Mouse (Mus musculus) E14TG2a.4 (cell line): ENCODE results near the gene Shc1.
"Not testable (repeated sequence)": the region's sequence is repeated elsewhere in the genome, so short reads cannot be mapped to it uniquely, and the experiment has no call there.

Source experiments
- H3K27me3 ChIP-seq: 2 replicates; pipeline ENCODE4 v1.6.1; 2014; ENCODE audit warnings: low read length, control low read depth; ENCODE audit not compliant: insufficient read depth
- H3K36me3 ChIP-seq: 2 replicates; pipeline ENCODE4 v1.6.1; 2014; ENCODE audit warnings: low read length, control low read depth; ENCODE audit not compliant: insufficient read depth
- H3K4me1 ChIP-seq: replicated peaks from 2 replicates; pipeline ENCODE4 v1.6.1; 2014; ENCODE audit warnings: low read depth, low read length, control low read depth
- H3K4me3 ChIP-seq: replicated peaks from 2 replicates; pipeline ENCODE4 v1.5.1; 2014; ENCODE audit warnings: mild to moderate bottlenecking, low read length
- H3K9me3 ChIP-seq: 2 replicates; pipeline ENCODE4 v1.6.1; 2014; ENCODE audit warnings: low read length, control low read depth
- CTCF ChIP-seq: conservative IDR thresholded peaks from 2 replicates; pipeline ENCODE4 v1.5.1; 2014; ENCODE audit warnings: low read length
- NANOG ChIP-seq: IDR thresholded peaks from 2 replicates; pipeline ENCODE4 v1.6.1; 2014; ENCODE audit warnings: borderline replicate concordance, low read length, mixed read lengths
- POU5F1 ChIP-seq: IDR thresholded peaks from 2 replicates; pipeline ENCODE4 v1.6.1; 2014; ENCODE audit warnings: low read length, borderline replicate concordance

Shc1 gene

DNA sequence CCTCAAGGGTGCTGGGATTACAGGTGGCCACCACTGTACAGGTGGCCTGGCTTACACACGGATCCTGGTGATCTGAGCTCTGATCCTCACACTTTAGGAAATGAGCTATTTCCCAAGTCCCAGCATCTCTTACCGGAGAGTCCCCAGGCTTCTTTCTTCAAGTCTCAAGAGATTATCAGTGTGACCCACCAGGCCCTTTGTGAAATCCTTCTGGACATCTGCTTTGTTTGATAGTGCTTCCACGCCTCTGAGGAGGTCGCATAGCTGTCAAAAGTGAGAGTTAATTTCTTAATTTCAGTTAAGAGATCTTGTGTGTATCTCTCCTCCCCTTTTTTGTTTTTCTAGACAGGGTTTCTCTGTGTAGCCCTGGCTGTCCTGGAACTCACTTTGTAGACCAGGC lies 7.6 kb downstream of the Shc1 start:
- H3K9me3 ChIP-seq = no peaks in the 10 kb centered on the region
- H3K36me3 ChIP-seq = peaks cover 67% of the 10 kb centered on the region
- peaks cover 80% of the 10 kb centered on the region for H3K4me1 ChIP-seq

DNA sequence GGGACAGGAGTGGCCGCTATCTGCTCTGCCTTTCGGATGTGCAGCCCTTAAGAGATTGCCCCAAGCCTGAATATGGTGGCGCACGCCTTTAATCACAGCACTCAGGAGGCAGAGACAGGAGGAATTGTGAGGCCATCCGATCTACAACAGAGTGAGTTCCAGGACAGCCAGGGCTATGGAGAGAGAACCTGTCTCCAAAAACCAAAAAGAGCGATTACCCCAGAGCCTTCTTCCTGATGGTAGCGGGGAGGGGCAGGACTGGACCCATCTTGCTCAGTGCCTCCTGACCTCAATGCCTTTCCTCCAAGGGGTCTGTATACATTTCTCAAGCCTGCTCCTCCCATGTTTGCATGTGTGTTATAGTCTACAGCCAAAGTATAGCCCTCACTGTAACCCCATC lies 10.8 kb downstream of the Shc1 start:
- not testable (repeated sequence) for H3K27me3 ChIP-seq

More for the DNA sequence above, 7.6 kb downstream of the Shc1 start:
- TF ChIP-seq CTCF (no peak), POU5F1 (no peak), NANOG (no peak)
- H3K4me3 ChIP-seq = no peak overlapping the region
- no peaks in the 10 kb centered on the region for H3K27me3 ChIP-seq

DNA sequence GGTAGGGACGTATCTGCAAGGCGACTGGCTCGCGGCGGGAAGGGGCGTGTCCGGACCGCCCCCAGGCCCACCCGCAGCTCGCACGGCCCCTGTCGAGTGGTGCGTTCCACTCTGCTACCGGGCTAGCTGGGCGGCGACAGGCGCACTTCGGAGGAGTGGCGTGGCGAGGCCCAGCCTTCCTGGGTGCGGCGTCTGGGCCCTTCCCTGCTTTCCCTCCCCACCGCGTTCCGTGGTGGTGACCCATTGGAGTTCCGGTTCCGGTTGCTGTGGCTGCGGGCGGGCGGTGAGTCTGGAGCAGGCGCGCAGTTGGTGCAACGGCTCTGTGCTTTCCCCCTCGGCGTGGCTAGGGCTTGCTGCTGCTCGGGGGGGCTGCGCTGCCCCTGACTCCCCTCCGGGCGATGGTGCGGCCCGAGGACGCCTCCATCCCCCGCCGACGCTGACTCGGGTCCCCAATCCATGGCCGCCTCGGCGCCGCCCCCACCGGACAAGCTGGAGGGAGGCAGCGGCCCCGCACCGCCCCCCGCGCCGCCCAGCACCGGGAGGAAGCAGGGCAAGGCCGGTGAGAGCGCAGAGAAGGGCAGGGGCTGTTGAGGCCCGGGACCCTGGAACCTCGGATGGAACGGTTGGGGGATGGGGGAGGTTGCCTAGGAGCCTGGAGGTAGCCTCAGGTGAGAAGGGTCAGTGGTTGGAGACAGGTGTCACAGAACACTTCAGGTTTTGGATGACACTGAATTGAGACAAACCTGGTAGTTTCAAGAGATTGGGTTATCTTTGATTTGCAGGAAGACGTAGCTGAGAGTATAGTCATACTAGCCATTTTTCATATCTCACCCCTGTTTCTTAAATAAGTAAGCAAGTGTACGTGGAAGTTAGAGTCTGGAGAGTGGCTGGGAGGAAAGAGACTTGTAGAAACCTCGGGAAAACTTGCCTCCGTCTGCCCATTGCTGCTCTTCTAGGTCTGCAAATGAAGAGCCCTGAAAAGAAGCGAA lies 12.2 kb downstream of the Shc1 start, which contains the start of gene Pygo2:
TSS of gene Pygo2 (plus strand) at position 44 of the 989 bp plus-strand sequence.
- H3K4me1 ChIP-seq = peaks cover 83% of the 10 kb centered on the region
- no peaks in the 10 kb centered on the region for H3K27me3 ChIP-seq
- no peaks in the 10 kb centered on the region for H3K9me3 ChIP-seq
- peak within 1 kb of the TSS; percentile 100 for H3K4me3 ChIP-seq
- TF ChIP-seq CTCF (no peak), POU5F1 (no peak), NANOG (no peak)
- H3K36me3 ChIP-seq = peaks cover 76% of the 10 kb centered on the region

More for the DNA sequence above, 10.8 kb downstream of the Shc1 start:
- peaks cover 83% of the 10 kb centered on the region for H3K4me1 ChIP-seq
- not testable (repeated sequence) for H3K9me3 ChIP-seq, H3K4me3 ChIP-seq
- peaks cover 79% of the 10 kb centered on the region for H3K36me3 ChIP-seq

DNA sequence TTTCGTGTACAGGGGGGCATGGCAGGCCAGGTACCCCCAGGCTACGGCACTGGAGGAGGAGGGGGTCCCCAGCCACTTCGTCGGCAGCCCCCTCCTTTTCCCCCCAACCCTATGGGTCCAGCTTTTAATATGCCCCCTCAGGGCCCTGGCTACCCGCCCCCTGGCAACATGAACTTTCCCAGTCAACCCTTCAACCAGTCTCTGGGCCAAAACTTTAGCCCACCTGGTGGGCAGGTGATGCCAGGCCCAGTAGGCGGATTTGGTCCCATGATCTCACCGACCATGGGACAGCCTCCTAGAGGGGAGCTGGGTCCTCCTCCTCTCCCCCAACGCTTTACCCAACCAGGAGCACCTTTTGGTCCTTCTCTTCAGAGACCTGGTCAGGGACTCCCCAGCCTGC lies 14.4 kb downstream of the Shc1 start:
- Histone ChIP-seq H3K4me3 (peak overlapping the region; percentile 100), H3K9me3 (no peaks in the 10 kb centered on the region), H3K27me3 (no peaks in the 10 kb centered on the region), H3K4me1 (peaks cover 83% of the 10 kb centered on the region), H3K36me3 (peaks cover 55% of the 10 kb centered on the region)
- TF ChIP-seq POU5F1 = no peak
- no peak for TF ChIP-seq NANOG
- TF ChIP-seq CTCF = no peak

DNA sequence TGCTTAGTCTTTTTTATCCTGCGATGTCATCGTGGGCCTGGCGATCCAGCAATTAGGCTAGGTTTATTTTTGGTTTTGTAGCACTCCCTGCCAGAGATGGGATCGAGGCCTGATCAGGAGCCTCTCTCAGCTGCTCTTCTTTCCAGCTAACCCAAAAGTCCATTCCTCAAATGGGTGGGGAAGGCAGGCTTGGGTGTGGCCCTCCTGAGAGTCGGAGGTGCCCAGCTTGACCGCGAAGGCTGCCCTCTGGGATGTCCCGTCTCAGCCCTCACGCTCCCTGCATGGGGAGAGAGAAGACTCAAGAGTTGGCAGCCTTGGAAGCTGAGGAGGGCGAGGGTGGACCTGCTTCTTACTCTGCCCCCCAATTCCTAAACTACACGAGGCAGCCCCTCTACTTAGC lies 16.3 kb downstream of the Shc1 start:
- no peaks in the 10 kb centered on the region for H3K27me3 ChIP-seq
- TF ChIP-seq CTCF = no peak
- no peak for TF ChIP-seq NANOG
- TF ChIP-seq POU5F1 = no peak
- H3K4me1 ChIP-seq = peaks cover 78% of the 10 kb centered on the region
- no peaks in the 10 kb centered on the region for H3K9me3 ChIP-seq
- peaks cover 42% of the 10 kb centered on the region for H3K36me3 ChIP-seq
- peak overlapping the region; percentile 37 for H3K4me3 ChIP-seq

DNA sequence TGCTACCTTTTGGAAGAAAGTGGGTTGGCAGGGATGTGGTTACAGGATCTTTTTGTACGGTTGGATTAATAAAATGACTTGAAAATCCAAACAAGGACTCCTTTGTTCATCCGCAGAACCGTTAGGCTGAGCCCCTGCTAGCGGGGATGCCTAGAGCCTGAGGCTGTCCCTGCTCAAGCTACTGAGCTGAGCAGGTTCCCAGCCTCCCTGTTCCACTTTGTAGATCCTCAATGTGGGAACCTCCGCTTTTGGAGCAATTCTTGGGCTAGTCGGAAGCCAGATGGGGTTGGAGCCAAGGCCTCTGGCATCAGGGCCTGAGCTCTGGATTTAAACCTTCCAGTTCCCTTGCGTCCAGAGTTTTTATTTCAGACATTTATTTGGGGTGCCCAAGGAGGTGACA lies 16.8 kb downstream of the Shc1 start:
- Histone ChIP-seq H3K4me1 (peaks cover 78% of the 10 kb centered on the region), H3K4me3 (peak overlapping the region; percentile 37; the same call in 1 of the 2 replicates), H3K36me3 (peaks cover 47% of the 10 kb centered on the region), H3K27me3 (no peaks in the 10 kb centered on the region), H3K9me3 (no peaks in the 10 kb centered on the region)
- no peak for TF ChIP-seq POU5F1
- no peak for TF ChIP-seq CTCF
- no peak for TF ChIP-seq NANOG

DNA sequence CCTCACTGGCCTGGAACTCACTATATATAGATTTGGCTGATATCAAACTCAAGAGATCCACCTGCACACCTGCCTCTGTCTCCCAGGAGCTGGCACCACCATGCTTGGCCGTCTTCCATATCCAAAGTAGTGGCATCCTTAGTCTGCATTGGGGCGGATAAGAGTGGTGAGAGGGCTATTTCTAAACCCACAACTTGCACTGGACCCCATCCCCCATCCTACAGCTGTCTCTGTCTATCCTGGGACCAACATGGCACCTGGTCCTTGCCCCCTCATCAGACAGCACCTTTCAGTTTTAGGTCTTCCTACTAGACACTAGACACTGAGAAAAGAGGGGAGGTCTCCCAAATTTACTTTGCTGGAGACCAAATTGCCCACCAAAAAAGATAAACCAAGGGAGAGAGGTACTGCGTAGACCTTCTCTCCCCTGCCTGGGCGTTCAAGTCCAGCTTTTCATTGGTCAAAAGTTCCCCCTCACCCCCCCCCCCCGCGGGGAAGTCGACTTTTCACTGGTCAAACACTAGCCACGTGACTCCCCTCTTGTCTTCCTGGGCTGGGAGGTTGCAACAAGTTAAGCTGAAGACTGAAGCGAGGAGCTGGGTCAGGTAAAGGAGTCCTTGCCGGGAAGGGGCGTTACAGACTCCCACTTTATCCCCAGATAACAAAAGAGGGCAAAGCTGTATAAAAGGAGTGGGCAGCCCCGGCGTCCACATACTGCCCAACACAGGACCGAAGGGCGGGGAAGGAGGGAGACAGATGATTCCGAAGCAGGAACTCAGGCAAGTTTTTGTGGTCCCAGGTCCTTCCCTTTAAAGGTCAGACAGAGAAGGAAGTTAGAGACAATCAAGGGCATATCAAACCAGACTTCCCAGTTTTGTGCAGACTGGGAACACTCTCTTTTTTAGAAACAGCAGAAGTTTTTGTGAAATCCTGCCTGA lies 18.2 kb downstream of the Shc1 start, which contains the start of gene Pbxip1:
TSS of gene Pbxip1 (plus strand) at position 531 of the 938 bp plus-strand sequence.
- Histone ChIP-seq H3K27me3 (no peaks in the 10 kb centered on the region), H3K4me3 (peak within 1 kb of the TSS; percentile 79), H3K9me3 (no peaks in the 10 kb centered on the region), H3K36me3 (peaks cover 53% of the 10 kb centered on the region), H3K4me1 (peaks cover 69% of the 10 kb centered on the region)
- TF ChIP-seq NANOG = no peak
- no peak for TF ChIP-seq CTCF
- TF ChIP-seq POU5F1 = no peak

DNA sequence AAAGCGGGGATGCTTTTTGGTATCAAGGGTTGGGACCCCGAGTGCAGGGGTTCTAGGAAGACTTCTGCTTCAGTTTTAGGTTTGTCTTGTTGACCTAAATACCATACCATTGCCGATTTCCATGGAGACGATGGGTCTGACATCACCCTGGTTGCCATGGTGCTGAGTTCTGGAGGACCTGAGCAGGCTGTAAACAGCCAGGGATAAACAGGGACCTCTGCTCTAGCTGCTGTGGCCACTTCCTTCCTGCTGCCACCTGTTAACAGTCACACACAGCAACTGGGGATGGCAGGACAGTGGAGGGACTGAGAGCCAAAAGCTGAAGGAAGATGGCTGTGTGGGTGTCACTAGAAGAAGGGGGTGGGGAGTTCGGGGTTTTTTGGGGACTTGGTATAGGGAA lies 19.0 kb downstream of the Shc1 start:
- Histone ChIP-seq H3K9me3 (no peaks in the 10 kb centered on the region), H3K4me3 (peak overlapping the region; percentile 79), H3K36me3 (peaks cover 47% of the 10 kb centered on the region), H3K27me3 (no peaks in the 10 kb centered on the region), H3K4me1 (peaks cover 61% of the 10 kb centered on the region)
- TF ChIP-seq POU5F1 (no peak), NANOG (no peak), CTCF (no peak)
